Mouse (Mus musculus) ES-Bruce4 (cell line): ENCODE measurements around the gene Aldh1a2.

Experiments
- CTCF ChIP-seq: IDR thresholded peaks from one replicate; pipeline ENCODE4 v1.8.1; 2011; ENCODE audit warnings: low read depth, low read length
- EP300 ChIP-seq: IDR thresholded peaks from 2 replicates; pipeline ENCODE4 v1.6.1; 2011; ENCODE audit warnings: low read depth, low read length; ENCODE audit not compliant: insufficient read depth

- TF ChIP-seq EP300 (no peak), CTCF (no peak)
These were observed 121.8 kb downstream of the Aldh1a2 start for GRCm38 (mm10) chr9:71337425-71337824.
